ENCODE assay signal across 8 mouse cellular contexts in the genomic region with DNA sequence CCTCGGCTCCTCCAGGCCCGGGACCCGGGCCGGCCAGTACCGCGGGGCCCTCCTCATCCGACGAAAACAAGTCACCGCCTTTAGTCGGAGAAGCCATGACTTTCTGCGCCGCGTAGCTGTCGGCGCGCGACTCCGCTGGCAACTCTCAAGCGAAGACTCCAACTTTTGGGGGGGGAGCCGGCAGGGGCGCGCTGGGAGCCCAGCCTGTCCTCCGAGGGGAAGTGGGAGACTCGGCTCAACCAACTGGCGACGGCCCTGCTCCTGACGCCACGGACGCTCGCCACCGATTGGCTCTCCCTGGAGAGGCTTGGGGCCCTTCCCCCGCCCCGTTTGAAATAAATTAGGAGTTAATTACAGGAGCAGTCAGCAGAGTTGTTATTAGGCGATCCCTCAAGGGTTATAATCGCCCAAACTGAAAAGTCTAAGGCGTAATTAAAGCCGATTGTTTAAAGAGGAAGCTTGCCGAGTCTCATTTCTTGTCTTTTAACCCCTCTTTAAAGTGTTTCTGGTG. TPM values are rescaled to one million over a fixed set of nuclear protein-coding genes. Genes with fewer than 3 reads are reported as not detected.
A peak's percentile ranks its signal among the peaks of the same experiment; 100 is the strongest.
DNase-seq lines count a peak whose midpoint lies in the region; ATAC-seq and TF ChIP-seq lines count a peak whose summit lies in the region.

A gene (minus strand): TSS at position 461 of the 511 bp plus-strand sequence.

- peaks cover 0 to 7% of the 10 kb centered on the region in 2 experiments; a peak in 2 of 4 replicates for H3K4me1 ChIP-seq in ES-E14 (ENCODE audit: control insufficient read depth in 2 of 2, insufficient read depth in 2 of 2, low read length in 2 of 2, poor library complexity in 1 of 2)
- H3K4me1 ChIP-seq in forebrain, embryonic 11.5 days (replicated peaks; ENCODE audit: control insufficient read depth, insufficient read depth, low read length) = peaks cover 16% of the 10 kb centered on the region
- H3K4me1 ChIP-seq in lung, postnatal 0 days (ENCODE audit: insufficient read depth, low read depth, low read length) = peaks cover 7% of the 10 kb centered on the region; the same call in 1 of the 2 replicates

- no peak within 1 kb of the TSS for H3K27ac ChIP-seq in ES-E14 (ENCODE audit: insufficient read depth, low read depth, low read length, poor library complexity, severe bottlenecking)
- H3K27ac ChIP-seq in forebrain, embryonic 11.5 days (ENCODE audit: low read depth, low read length) = 0 out of 2 replicates have a peak within 1 kb of the TSS, but pooled peaks have one; percentile 12
- H3K27ac ChIP-seq in lung, postnatal 0 days (ENCODE audit: low read length) = no peak within 1 kb of the TSS

- H3K4me2 ChIP-seq in forebrain, embryonic 11.5 days (ENCODE audit: low read depth, low read length, severe bottlenecking) = peak within 1 kb of the TSS; percentile 81
- peak within 1 kb of the TSS; percentile 75 for H3K4me2 ChIP-seq in lung, postnatal 0 days (replicated peaks; ENCODE audit: low read depth, low read length)

- ATAC-seq in forebrain, embryonic 11.5 days (replicated peaks; ENCODE audit: low FRiP score) = peak; percentile 94
- ATAC-seq in lung, postnatal 0 days = peak; percentile 90
- no peak for ATAC-seq in monocyte, adult 5-6 weeks (replicated peaks; ENCODE audit: insufficient number of reproducible peaks, low FRiP score, low TSS enrichment, poor library complexity, severe bottlenecking)

- in situ Hi-C loops in ES-E14 (cut with MboI; ENCODE audit: low sequenced_read_pairs in 2 of 2, unreplicated experiment in 2 of 2) = no loop called here

- H3K9me3 ChIP-seq in ES-E14 (ENCODE audit: control insufficient read depth, insufficient read depth, low read depth, low read length) = no peaks in the 10 kb centered on the region
- H3K9me3 ChIP-seq in forebrain, embryonic 11.5 days (ENCODE audit: control insufficient read depth, low read length) = no peaks in the 10 kb centered on the region
- no peaks in the 10 kb centered on the region for H3K9me3 ChIP-seq in lung, postnatal 0 days (ENCODE audit: low read length)

- intact Hi-C loops in heart, postnatal 25 days (cut with DNase I) = no loop called here

- DNase-seq in ES-E14 (ENCODE audit: low read depth, low spot score) = no peak
- DNase-seq in c-Kit-positive CD71-negative TER-119-negative erythroid progenitor cells, embryonic 14.5 days (ENCODE audit: low read depth) = peak; percentile 12
- peak; percentile 93 for DNase-seq in forebrain, embryonic 11.5 days (ENCODE audit: low spot score)
- DNase-seq in heart, postnatal 25 days (ENCODE audit: low spot score) = peak; percentile 42
- DNase-seq in layer of hippocampus, adult 18-20 months (ENCODE audit: low spot score in 2 of 2) = peak; percentile 7 to 37
- DNase-seq in lung, postnatal 0 days (ENCODE audit: low spot score) = peak; percentile 63
- DNase-seq in right cerebral cortex, postnatal 4 days = peak; percentile 59

- no peaks in the 10 kb centered on the region for H3K36me3 ChIP-seq in ES-E14 (ENCODE audit: control insufficient read depth, insufficient read depth, low read length, poor library complexity, severe bottlenecking)
- H3K36me3 ChIP-seq in forebrain, embryonic 11.5 days (ENCODE audit: control insufficient read depth, insufficient read depth, low read length) = no peaks in the 10 kb centered on the region
- no peaks in the 10 kb centered on the region for H3K36me3 ChIP-seq in lung, postnatal 0 days (ENCODE audit: insufficient read depth, low read length)

- H3K27me3 ChIP-seq in forebrain, embryonic 11.5 days (ENCODE audit: control insufficient read depth, insufficient read depth, low read length) = peaks cover 95% of the 10 kb centered on the region
- H3K27me3 ChIP-seq in lung, postnatal 0 days (replicated peaks; ENCODE audit: insufficient read depth, low read length) = peaks cover 73% of the 10 kb centered on the region

- peak within 1 kb of the TSS; percentile 65 to 72 for H3K4me3 ChIP-seq in ES-E14 (ENCODE audit: insufficient read depth in 1 of 2, low read depth in 1 of 2, low read length in 2 of 2, poor library complexity in 1 of 2, severe bottlenecking in 1 of 2)
- H3K4me3 ChIP-seq in forebrain, embryonic 11.5 days (ENCODE audit: low read depth, low read length) = peak within 1 kb of the TSS; percentile 45
- peak within 1 kb of the TSS; percentile 47 for H3K4me3 ChIP-seq in lung, postnatal 0 days (ENCODE audit: low read depth, low read length)

- peak within 1 kb of the TSS; percentile 19 for H3K9ac ChIP-seq in ES-E14 (ENCODE audit: insufficient read depth, low read depth, low read length, poor library complexity, severe bottlenecking)
- H3K9ac ChIP-seq in forebrain, embryonic 11.5 days (ENCODE audit: low read length) = peak within 1 kb of the TSS; percentile 51
- H3K9ac ChIP-seq in lung, postnatal 0 days (replicated peaks; ENCODE audit: low read depth) = no peak within 1 kb of the TSS

- no peak for TF ChIP-seq CTCF in lung, postnatal 0 days (IDR thresholded peaks at IDR 0.05)

- 0% methylated on average over 38 of the region's 38 CpGs for WGBS in forebrain, embryonic 11.5 days
- WGBS in lung, postnatal 0 days = under 1% methylated on average over 38 of the region's 38 CpGs

- no peak for TF ChIP-seq EP300 in lung, postnatal 0 days (IDR thresholded peaks at IDR 0.05)

TF ChIP-seq in ES-E14, 5 proteins besides CTCF, POLR2A, EP300 and RAD21:
- TF ChIP-seq ZNF384 (IDR thresholded peaks at IDR 0.05; ENCODE audit: low read depth, low read length) (no peak), ZC3H11A (IDR thresholded peaks at IDR 0.05; ENCODE audit: borderline replicate concordance, low read depth, low read length) (no peak)

RNA-seq across cellular contexts. Expression of the gene that starts here (rescaled TPM):
- 2.0 and 3.7 TPM in 2 replicates for total RNA-seq in ES-E14 (2012; rRNA removed)
- polyA plus RNA-seq in forebrain, embryonic 11.5 days (2014; fragmentation: Nextera tagmentation; extraction: Ambion mirVana) = 33.0 and 36.6 TPM in 2 replicates
- total RNA-seq in heart, postnatal 25 days (2021) = under 1 TPM; 0.59 to 0.91 TPM
- total RNA-seq in layer of hippocampus, adult 18-20 months (2021) = under 1 TPM; 0.32 to 0.38 TPM
- 0.07 and 0.12 TPM in 2 replicates for polyA plus RNA-seq in lung, postnatal 0 days (2015; fragmentation: Nextera tagmentation; extraction: Ambion mirVana)
- not detected in 3 replicates for total RNA-seq in monocyte, adult 5-6 weeks (2017)

Comparison
In these comparisons a context has a peak if more than half of its experiments do, and no peak if none do; other contexts are left out.
1. RNA of the gene that starts here (polyA plus RNA-seq): 33.0 to 36.6 TPM in forebrain, embryonic 11.5 days; 0.07 to 0.12 TPM in lung, postnatal 0 days; every median in the first group is over 10 times any median in the second.
2. Peak in DNase-seq in heart, postnatal 25 days; RNA of the gene not detected or under 1 TPM.
3. Peak in DNase-seq in layer of hippocampus, adult 18-20 months; RNA of the gene not detected or under 1 TPM.
4. Peak in DNase-seq, ATAC-seq, H3K4me3 ChIP-seq and H3K4me2 ChIP-seq in lung, postnatal 0 days; RNA of the gene not detected or under 1 TPM.
5. Peak in every context shown above with its lines, with median percentiles within 50 percentile points of each other: H3K4me3 ChIP-seq.